Mouse (Mus musculus) liver, postnatal 0 days (tissue): Measurements from ENCODE around the gene Lin37.

ENCODE experiments used
- CTCF ChIP-seq: sonication (generic); IDR thresholded peaks from 2 replicates; pipeline ENCODE4 v1.5.1; 2016; ENCODE audit warnings: antibody characterized with exemption, low read depth
- EP300 ChIP-seq: IDR thresholded peaks from 2 replicates; pipeline ENCODE4 v1.6.1; 2016; ENCODE audit warnings: antibody characterized with exemption, low read depth, mild to moderate bottlenecking

DNA sequence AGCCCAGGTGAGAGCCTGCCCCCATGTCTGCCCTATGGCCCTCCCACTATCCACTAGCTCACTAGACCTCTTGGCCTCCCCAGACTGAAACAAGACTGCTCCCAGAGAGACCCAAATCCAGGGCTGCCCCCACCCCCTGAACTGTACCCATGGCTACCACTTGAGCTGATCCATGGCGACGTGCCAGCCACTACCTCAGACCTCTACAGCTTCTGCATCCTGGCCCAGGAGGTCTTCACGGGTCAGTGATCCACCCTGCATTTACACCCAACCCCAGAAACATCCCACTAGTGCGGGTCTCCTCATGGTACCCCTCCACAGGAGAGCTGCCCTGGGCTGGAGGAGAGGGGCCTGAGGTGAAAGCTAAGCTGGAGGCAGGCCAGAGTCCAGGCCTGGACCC lies 39.2 kb downstream of the Lin37 start:
- TF ChIP-seq CTCF, result no peak
- TF ChIP-seq EP300, result no peak
